Mouse (Mus musculus): Measurements from ENCODE around the gene Cysltr1.

- TF ChIP-seq CTCF (IDR thresholded peaks at IDR 0.05; ENCODE audit: low read depth, low read length) (no peak), GATA1 (IDR thresholded peaks at IDR 0.05; ENCODE audit: borderline replicate concordance, low read length) (no peak), TAL1 (conservative IDR thresholded peaks at IDR 0.05; ENCODE audit: low read depth, low read length) (no peak)
Observed at GRCm38 (mm10) chrX:106603386-106603785, at the start of gene Cysltr1.
